Mouse (Mus musculus): Measurements from ENCODE around the gene Lhx2.

DNA sequence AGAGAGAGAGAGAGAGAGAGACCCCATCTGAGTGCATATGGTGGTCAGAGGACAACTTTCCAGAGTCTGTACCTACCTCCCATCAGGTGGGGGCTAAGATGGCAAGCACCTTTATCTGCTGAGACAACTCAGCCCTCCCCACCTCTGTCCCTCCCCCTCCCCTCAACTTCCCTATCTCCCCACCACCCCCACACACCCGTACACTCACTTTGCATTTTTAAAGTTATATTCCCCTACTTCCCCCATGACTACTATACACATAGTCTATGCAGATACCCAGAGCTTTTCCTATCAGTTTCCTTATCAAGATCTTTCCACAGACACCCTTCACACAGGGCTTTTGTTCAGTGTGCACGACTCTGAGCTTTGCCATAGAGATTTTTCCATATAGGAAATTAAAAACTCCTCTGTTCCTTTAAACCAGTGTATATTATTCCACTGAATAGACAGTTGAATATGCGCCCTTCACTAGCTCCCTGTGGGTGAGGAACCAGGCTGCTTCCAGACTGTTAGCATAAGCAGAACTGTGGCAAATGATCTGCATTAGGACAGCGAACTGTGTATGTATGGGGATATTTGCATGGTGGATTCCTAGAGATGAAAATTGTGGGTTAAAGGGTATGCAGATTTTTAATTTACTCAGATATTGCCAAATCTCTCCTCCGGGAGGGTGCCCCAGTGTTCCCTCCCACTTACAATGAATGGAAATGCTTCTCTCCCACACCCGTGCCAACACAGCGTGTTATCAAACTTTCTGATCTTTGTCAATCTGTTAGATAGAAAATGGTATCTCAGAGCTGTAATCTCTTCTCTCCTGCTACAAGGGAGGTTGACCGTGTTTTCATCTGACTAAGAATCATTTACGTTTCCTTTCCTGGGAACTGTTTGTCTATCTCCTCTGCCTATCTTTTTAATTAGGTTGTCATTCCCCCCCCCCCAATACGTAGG lies 41.3 kb downstream of the Lhx2 start:
- TF ChIP-seq EP300 (IDR thresholded peaks at IDR 0.05; ENCODE audit: low read depth): no peak
- no peak for TF ChIP-seq CTCF (IDR thresholded peaks at IDR 0.05; ENCODE audit: low read depth)

Data from liver, postnatal 0 days (tissue).